Mouse (Mus musculus): ENCODE data around the gene Nt5c3. TPM values are rescaled to one million over a fixed set of nuclear protein-coding genes. Genes with fewer than 3 reads are reported as not detected.
A peak's percentile ranks its signal among the peaks of the same experiment; 100 is the strongest.

Gene Nt5c3
- polyA plus RNA-seq (2014; fragmentation: Nextera tagmentation; extraction: Ambion mirVana) = 61.6 and 64.9 TPM in 2 replicates

GRCm38 (mm10) chr6:56923726-56924707 is at the start of gene Nt5c3, which contains the start of gene Vmn1r4:
Gene Nt5c3 (minus strand): TSS chr6:56923932.
Gene Vmn1r4 (plus strand): TSS chr6:56924015.
- peak; percentile 92 for DNase-seq (ENCODE audit: low spot score)
- ATAC-seq (ENCODE audit: insufficient number of reproducible peaks, low FRiP score, low TSS enrichment, low read depth) = peak; percentile 98
- H3K4me1 ChIP-seq (ENCODE audit: control insufficient read depth, insufficient read depth, low read length) = no peaks in the 10 kb centered on the region
- no peaks in the 10 kb centered on the region for H3K9me3 ChIP-seq (ENCODE audit: control insufficient read depth, low read length)
- H3K9ac ChIP-seq (ENCODE audit: low read length) = peak within 1 kb of the TSS; percentile 77
- H3K27ac ChIP-seq (replicated peaks; ENCODE audit: low read depth, low read length) = peak within 1 kb of the TSS; percentile 72; the same call in 1 of the 2 replicates
- peak within 1 kb of the TSS; percentile 73 for H3K4me3 ChIP-seq (ENCODE audit: low read depth, low read length)
- H3K27me3 ChIP-seq (ENCODE audit: control insufficient read depth, insufficient read depth, low read length) = no peaks in the 10 kb centered on the region
- no peaks in the 10 kb centered on the region for H3K36me3 ChIP-seq (ENCODE audit: control insufficient read depth, insufficient read depth, low read length)
- WGBS = 4% methylated on average over 64 of the region's 64 CpGs
- peak within 1 kb of the TSS; percentile 45 for H3K4me2 ChIP-seq (ENCODE audit: low read depth, severe bottlenecking)

- H3K4me2 ChIP-seq (ENCODE audit: low read depth, severe bottlenecking) = no peak within 1 kb of the TSS
- H3K4me1 ChIP-seq (ENCODE audit: control insufficient read depth, insufficient read depth, low read length) = no peaks in the 10 kb centered on the region
- H3K4me3 ChIP-seq (ENCODE audit: low read depth, low read length) = no peak within 1 kb of the TSS
- H3K9ac ChIP-seq (ENCODE audit: low read length) = no peak within 1 kb of the TSS
- no peaks in the 10 kb centered on the region for H3K9me3 ChIP-seq (ENCODE audit: control insufficient read depth, low read length)
- ATAC-seq (ENCODE audit: insufficient number of reproducible peaks, low FRiP score, low TSS enrichment, low read depth) (no peak), DNase-seq (ENCODE audit: low spot score) (no peak)
- no peak within 1 kb of the TSS for H3K27ac ChIP-seq (replicated peaks; ENCODE audit: low read depth, low read length)
- no peaks in the 10 kb centered on the region for H3K27me3 ChIP-seq (ENCODE audit: control insufficient read depth, insufficient read depth, low read length)
- H3K36me3 ChIP-seq (ENCODE audit: control insufficient read depth, insufficient read depth, low read length) = no peaks in the 10 kb centered on the region
Measured at GRCm38 (mm10) chr6:56969973-56970372, 46.2 kb upstream of the Nt5c3 start, which contains the start of gene Vmn1r5. Gene Vmn1r5 (plus strand): TSS chr6:56970273.

- H3K27ac ChIP-seq (replicated peaks; ENCODE audit: low read depth, low read length) = no peak overlapping the region
- DNase-seq (ENCODE audit: low spot score) = no peak
Measured at GRCm38 (mm10) chr6:56956436-56956835, 32.7 kb upstream of the Nt5c3 start.

DNA sequence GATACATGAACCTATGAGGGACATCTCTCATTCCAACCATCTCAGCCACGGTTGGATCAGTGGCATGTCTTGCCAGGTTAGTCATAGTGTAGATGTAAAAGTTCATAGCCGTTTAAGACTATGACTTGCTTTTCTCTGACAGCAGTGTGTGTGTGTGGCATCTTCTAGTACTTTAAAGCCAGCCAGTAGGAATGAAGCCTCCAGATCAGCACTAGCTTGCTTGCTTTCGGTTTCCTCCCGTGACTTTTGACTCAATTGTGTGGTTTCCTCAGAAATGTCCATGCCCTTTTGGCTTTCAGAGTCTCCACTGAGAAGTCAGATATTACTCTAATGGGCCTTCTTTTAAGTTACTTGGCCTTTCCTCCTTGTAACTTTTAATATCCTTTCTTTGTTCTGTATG is 10.6 kb upstream of the Nt5c3 start:
- ATAC-seq (ENCODE audit: insufficient number of reproducible peaks, low FRiP score, low TSS enrichment, low read depth) (no peak), DNase-seq (ENCODE audit: low spot score) (no peak)
- no peak overlapping the region for H3K4me3 ChIP-seq (ENCODE audit: low read depth, low read length)
- H3K4me1 ChIP-seq (ENCODE audit: control insufficient read depth, insufficient read depth, low read length) = no peaks in the 10 kb centered on the region
- H3K9ac ChIP-seq (ENCODE audit: low read length) = no peak overlapping the region
- H3K9me3 ChIP-seq (ENCODE audit: control insufficient read depth, low read length) = no peaks in the 10 kb centered on the region
- 88% methylated on average over 4 of the region's 4 CpGs for WGBS
- H3K27ac ChIP-seq (replicated peaks; ENCODE audit: low read depth, low read length) = no peak overlapping the region
- H3K27me3 ChIP-seq (ENCODE audit: control insufficient read depth, insufficient read depth, low read length) = no peaks in the 10 kb centered on the region
- H3K4me2 ChIP-seq (ENCODE audit: low read depth, severe bottlenecking) = no peak overlapping the region
- H3K36me3 ChIP-seq (ENCODE audit: control insufficient read depth, insufficient read depth, low read length) = no peaks in the 10 kb centered on the region

More at GRCm38 (mm10) chr6:56956436-56956835, 32.7 kb upstream of the Nt5c3 start:
- no peaks in the 10 kb centered on the region for H3K9me3 ChIP-seq (ENCODE audit: control insufficient read depth, low read length)
- H3K4me3 ChIP-seq (ENCODE audit: low read depth, low read length) = no peak overlapping the region
- no peaks in the 10 kb centered on the region for H3K4me1 ChIP-seq (ENCODE audit: control insufficient read depth, insufficient read depth, low read length)
- no peak overlapping the region for H3K9ac ChIP-seq (ENCODE audit: low read length)
- no peak for ATAC-seq (ENCODE audit: insufficient number of reproducible peaks, low FRiP score, low TSS enrichment, low read depth)
- no peak overlapping the region for H3K4me2 ChIP-seq (ENCODE audit: low read depth, severe bottlenecking)
- no peaks in the 10 kb centered on the region for H3K27me3 ChIP-seq (ENCODE audit: control insufficient read depth, insufficient read depth, low read length)
- 87% methylated on average over 5 of the region's 5 CpGs for WGBS
- no peaks in the 10 kb centered on the region for H3K36me3 ChIP-seq (ENCODE audit: control insufficient read depth, insufficient read depth, low read length)

DNA sequence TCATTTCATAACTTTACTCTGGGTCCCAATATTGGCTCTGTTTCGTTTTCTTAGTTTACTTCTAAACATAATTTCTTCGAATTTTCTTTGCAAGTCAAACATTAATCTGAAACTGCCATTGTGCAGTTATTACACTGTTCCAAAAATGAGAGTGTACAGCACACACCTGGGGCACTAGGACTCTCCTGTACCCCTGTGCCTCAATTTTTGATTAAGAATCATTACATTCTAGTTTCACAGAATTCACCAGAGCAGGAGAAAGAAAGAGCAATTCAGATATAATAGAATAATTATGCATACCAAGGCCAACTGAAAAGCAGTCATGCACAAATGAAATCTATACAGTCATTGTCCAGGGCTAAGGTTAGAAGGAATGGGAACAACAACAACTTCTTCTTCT is 8.7 kb upstream of the Nt5c3 start:
- no peaks in the 10 kb centered on the region for H3K4me1 ChIP-seq (ENCODE audit: control insufficient read depth, insufficient read depth, low read length)
- no peak overlapping the region for H3K9ac ChIP-seq (ENCODE audit: low read length)
- DNase-seq (ENCODE audit: low spot score) (no peak), ATAC-seq (ENCODE audit: insufficient number of reproducible peaks, low FRiP score, low TSS enrichment, low read depth) (no peak)
- WGBS = 72% methylated on average over 2 of the region's 2 CpGs
- H3K9me3 ChIP-seq (ENCODE audit: control insufficient read depth, low read length) = no peaks in the 10 kb centered on the region
- H3K27me3 ChIP-seq (ENCODE audit: control insufficient read depth, insufficient read depth, low read length) = no peaks in the 10 kb centered on the region
- H3K4me3 ChIP-seq (ENCODE audit: low read depth, low read length) = no peak overlapping the region
- no peaks in the 10 kb centered on the region for H3K36me3 ChIP-seq (ENCODE audit: control insufficient read depth, insufficient read depth, low read length)
- H3K27ac ChIP-seq (replicated peaks; ENCODE audit: low read depth, low read length) = no peak overlapping the region
- H3K4me2 ChIP-seq (ENCODE audit: low read depth, severe bottlenecking) = no peak overlapping the region

DNA sequence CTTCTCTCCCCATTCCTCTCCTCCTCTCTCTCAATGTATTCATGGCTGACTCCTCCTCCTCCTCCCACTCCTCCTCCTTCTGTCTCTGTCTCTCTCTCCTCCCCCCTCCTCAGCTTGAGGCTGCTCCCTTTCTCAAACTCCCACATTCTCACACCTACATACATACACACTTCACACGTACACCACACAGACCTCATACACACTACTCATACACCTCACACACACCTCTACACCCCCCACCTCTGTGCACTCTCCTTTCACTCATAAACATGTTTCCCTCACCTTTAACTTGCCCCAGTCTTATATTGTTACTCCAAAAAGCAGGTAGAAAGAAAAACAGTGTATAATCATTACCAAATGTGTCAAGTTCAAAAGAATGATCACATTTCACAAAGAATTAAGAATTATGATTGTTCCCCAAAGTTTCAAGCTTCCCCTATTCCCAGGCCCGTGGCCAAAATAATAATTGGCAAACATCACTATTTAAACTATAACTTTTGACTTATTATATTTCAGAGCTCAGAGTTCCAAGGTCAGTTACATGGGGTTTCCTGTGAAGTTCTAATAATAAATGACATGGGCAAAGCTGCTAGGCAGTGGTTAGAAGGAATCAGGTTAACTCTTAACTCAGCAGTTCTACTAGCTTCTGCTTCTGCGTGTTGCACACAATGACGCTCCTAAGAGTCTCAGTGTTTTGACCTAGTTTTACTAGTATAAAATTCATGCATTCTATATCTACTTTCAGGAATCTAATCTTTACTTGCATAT is 8.1 kb upstream of the Nt5c3 start:
- Histone ChIP-seq H3K27me3 (ENCODE audit: control insufficient read depth, insufficient read depth, low read length) (no peaks in the 10 kb centered on the region), H3K4me3 (ENCODE audit: low read depth, low read length) (no peak overlapping the region), H3K4me2 (ENCODE audit: low read depth, severe bottlenecking) (no peak overlapping the region), H3K9ac (ENCODE audit: low read length) (no peak overlapping the region), H3K4me1 (ENCODE audit: control insufficient read depth, insufficient read depth, low read length) (no peaks in the 10 kb centered on the region), H3K36me3 (ENCODE audit: control insufficient read depth, insufficient read depth, low read length) (no peaks in the 10 kb centered on the region), H3K27ac (replicated peaks; ENCODE audit: low read depth, low read length) (no peak overlapping the region), H3K9me3 (ENCODE audit: control insufficient read depth, low read length) (no peaks in the 10 kb centered on the region)
- no peak for DNase-seq (ENCODE audit: low spot score)
- WGBS = 71% methylated on average over 4 of the region's 4 CpGs
- ATAC-seq (ENCODE audit: insufficient number of reproducible peaks, low FRiP score, low TSS enrichment, low read depth) = no peak

- Histone ChIP-seq H3K36me3 (ENCODE audit: control insufficient read depth, insufficient read depth, low read length) (no peaks in the 10 kb centered on the region), H3K27me3 (ENCODE audit: control insufficient read depth, insufficient read depth, low read length) (no peaks in the 10 kb centered on the region), H3K27ac (replicated peaks; ENCODE audit: low read depth, low read length) (0 out of 2 replicates have a peak overlapping the region, but pooled peaks have one; percentile 30), H3K4me1 (ENCODE audit: control insufficient read depth, insufficient read depth, low read length) (no peaks in the 10 kb centered on the region), H3K4me3 (ENCODE audit: low read depth, low read length) (peak overlapping the region; percentile 73), H3K9me3 (ENCODE audit: control insufficient read depth, low read length) (no peaks in the 10 kb centered on the region), H3K4me2 (ENCODE audit: low read depth, severe bottlenecking) (peak overlapping the region; percentile 45), H3K9ac (ENCODE audit: low read length) (peak overlapping the region; percentile 77)
- ATAC-seq (ENCODE audit: insufficient number of reproducible peaks, low FRiP score, low TSS enrichment, low read depth) = no peak
- no peak for DNase-seq (ENCODE audit: low spot score)
- WGBS = 0% methylated on average over 25 of the region's 25 CpGs
Measured at GRCm38 (mm10) chr6:56923331-56923725, 404 bp downstream of the Nt5c3 start.
